Mouse (Mus musculus): ENCODE measurements around the gene Metrn. TPM values are rescaled to one million over a fixed set of nuclear protein-coding genes. Genes with fewer than 3 reads are reported as not detected.

Gene Metrn
- polyA plus RNA-seq, 1 experiment from 2014 or later, result 38.8 TPM

DNA sequence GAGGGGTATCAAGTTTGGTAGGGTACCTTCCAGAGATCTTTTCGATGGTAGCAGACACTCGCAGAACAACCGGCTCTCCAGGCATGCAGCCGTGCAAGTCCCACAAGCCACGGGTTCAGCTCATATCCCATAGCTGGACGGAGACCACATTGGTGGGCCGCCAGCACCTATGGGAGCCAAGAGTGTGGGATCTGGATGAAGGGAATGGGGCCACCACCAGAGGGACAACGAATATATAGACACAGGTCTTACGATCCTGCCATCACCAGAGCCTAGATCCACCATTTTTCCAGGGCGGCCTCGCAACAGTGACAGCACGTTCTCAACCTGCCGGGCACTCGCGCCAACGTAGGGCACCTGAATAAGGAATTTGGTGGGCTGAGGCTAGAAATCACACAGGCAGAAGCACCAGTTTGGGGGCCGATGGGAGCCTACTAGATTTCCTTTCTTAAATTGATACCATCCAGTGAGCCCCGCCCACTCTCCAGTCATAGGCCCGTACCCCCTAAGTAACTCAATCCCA lies 5.6 kb downstream of the Metrn start:
- peak overlapping the region; percentile 96 for H3K4me2 ChIP-seq (ENCODE audit: low read depth)
- 0 out of 2 replicates have a peak, but pooled peaks cover 2% of the 10 kb centered on the region for H3K36me3 ChIP-seq (ENCODE audit: control insufficient read depth, insufficient read depth, low read length)
- peak overlapping the region; percentile 75 for H3K9ac ChIP-seq (ENCODE audit: low read length)
- 31% methylated on average over 19 of the region's 19 CpGs for WGBS
- no peaks in the 10 kb centered on the region for H3K27me3 ChIP-seq (ENCODE audit: control insufficient read depth, insufficient read depth, low read length)
- ATAC-seq (ENCODE audit: insufficient read depth, low FRiP score, low TSS enrichment) (no peak), DNase-seq (ENCODE audit: low spot score) (peak; percentile 56)
- H3K4me1 ChIP-seq (ENCODE audit: control insufficient read depth, insufficient read depth, low read length), result peaks cover 40% of the 10 kb centered on the region
- peak overlapping the region; percentile 56 for H3K4me3 ChIP-seq (ENCODE audit: low read depth, low read length)
- peak overlapping the region; percentile 88 for H3K27ac ChIP-seq (ENCODE audit: low read depth, low read length)
- H3K9me3 ChIP-seq (ENCODE audit: control insufficient read depth, low read length), result no peaks in the 10 kb centered on the region

DNA sequence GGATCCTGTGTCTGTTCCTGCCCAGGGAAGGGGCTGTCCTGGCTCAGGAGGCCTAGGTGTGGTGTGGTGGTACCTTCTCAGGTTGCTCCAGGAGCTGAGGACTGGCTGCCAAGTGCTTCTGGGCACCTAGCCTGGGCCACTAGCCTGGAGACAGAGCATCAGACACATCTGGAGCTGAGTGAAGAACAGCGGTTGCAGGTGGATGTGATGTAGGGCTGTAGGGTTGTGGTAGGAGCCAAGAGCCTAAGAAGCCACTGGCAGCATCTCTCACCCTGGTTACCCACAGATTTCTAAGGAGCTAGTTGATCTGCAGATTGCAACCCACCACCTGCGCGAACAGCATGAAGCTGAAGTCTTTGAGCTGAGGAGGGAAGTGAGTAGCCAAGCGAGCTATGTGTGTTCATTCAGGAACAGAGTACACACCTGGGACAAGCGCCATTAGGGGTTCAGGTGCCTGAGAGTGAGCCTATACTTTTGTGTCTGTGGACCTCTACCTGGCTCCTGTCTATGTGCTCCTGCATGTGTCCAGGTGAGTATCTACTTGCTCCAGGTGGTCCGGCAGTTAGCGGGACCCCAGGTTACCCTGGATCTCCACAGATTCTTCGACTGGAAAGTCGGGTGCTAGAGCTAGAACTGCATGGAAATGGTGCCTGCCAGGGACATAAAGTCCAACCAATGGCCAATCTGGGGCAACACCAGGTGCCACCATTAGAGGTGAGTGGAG lies 10.0 kb downstream of the Metrn start:
- no peak overlapping the region for H3K4me2 ChIP-seq (ENCODE audit: low read depth)
- ATAC-seq (ENCODE audit: insufficient read depth, low FRiP score, low TSS enrichment) (no peak), DNase-seq (ENCODE audit: low spot score) (no peak)
- no peaks in the 10 kb centered on the region for H3K27me3 ChIP-seq (ENCODE audit: control insufficient read depth, insufficient read depth, low read length)
- no peak overlapping the region for H3K9ac ChIP-seq (ENCODE audit: low read length)
- H3K27ac ChIP-seq (ENCODE audit: low read depth, low read length), result no peak overlapping the region
- H3K4me3 ChIP-seq (ENCODE audit: low read depth, low read length), result no peak overlapping the region
- 93% methylated on average over 9 of the region's 9 CpGs for WGBS
- H3K4me1 ChIP-seq (ENCODE audit: control insufficient read depth, insufficient read depth, low read length), result peaks cover 14% of the 10 kb centered on the region
- peaks cover 3% of the 10 kb centered on the region; the same call in 1 of the 2 replicates for H3K36me3 ChIP-seq (ENCODE audit: control insufficient read depth, insufficient read depth, low read length)
- H3K9me3 ChIP-seq (ENCODE audit: control insufficient read depth, low read length), result no peaks in the 10 kb centered on the region

DNA sequence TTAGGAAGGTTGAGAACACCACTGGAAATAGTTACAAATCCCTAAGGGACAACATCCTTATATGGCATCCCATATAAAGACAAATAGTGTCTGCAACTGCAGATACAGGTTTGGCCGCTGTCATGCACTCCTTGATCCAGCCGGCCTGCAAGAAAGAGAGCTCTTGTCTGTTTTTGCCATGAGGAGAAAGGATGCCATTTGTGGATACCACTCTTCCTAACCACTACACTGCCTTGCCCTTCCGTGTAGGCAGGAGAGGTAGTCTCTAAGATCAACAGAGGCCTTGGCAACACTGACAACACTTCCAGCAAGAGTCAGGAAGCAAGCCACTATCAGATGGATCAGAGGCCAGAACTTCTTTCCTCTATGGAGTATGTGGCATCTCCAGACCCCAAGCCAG lies 10.7 kb downstream of the Metrn start, which contains the start of gene Ccdc78:
Gene Ccdc78, plus strand, starts transcription at position 301 of the 400 bp plus-strand sequence.
- H3K36me3 ChIP-seq (ENCODE audit: control insufficient read depth, insufficient read depth, low read length), result peaks cover 3% of the 10 kb centered on the region; the same call in 1 of the 2 replicates
- ATAC-seq (ENCODE audit: insufficient read depth, low FRiP score, low TSS enrichment), result no peak

DNA sequence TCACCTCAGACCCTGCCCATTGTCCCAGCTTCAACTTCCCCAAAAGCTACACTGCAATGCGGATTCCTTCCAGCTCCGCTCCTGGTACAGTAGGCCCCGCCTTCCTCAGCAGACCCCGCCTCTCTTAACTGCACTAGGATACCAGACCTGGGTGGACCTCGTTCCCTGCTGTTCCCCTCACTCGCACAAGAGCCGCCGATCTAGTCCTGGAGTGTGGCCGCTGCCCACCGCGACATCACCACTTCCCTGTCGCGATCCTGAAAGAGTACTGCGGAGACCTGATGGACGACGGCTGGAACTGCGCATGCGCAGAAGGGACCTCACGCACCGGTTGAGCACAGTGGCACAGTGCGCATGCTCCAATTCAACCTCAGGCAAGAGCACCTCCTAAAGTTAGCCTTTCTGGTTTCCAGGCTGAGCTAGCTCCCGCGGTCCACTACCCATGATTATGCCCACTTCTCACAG lies 11.6 kb downstream of the Metrn start, which contains the start of gene Haghl:
Gene Haghl, minus strand, starts transcription at position 393 of the 465 bp plus-strand sequence.
- Histone ChIP-seq H3K4me1 (ENCODE audit: control insufficient read depth, insufficient read depth, low read length) (peaks cover 10% of the 10 kb centered on the region), H3K9me3 (ENCODE audit: control insufficient read depth, low read length) (no peaks in the 10 kb centered on the region), H3K27me3 (ENCODE audit: control insufficient read depth, insufficient read depth, low read length) (no peaks in the 10 kb centered on the region), H3K4me2 (ENCODE audit: low read depth) (peak within 1 kb of the TSS; percentile 86), H3K27ac (ENCODE audit: low read depth, low read length) (peak within 1 kb of the TSS; percentile 83), H3K4me3 (ENCODE audit: low read depth, low read length) (peak within 1 kb of the TSS; percentile 71), H3K36me3 (ENCODE audit: control insufficient read depth, insufficient read depth, low read length) (peaks cover 3% of the 10 kb centered on the region; the same call in 1 of the 2 replicates), H3K9ac (ENCODE audit: low read length) (peak within 1 kb of the TSS; percentile 85)
- DNase-seq (ENCODE audit: low spot score) (peak; percentile 97), ATAC-seq (ENCODE audit: insufficient read depth, low FRiP score, low TSS enrichment) (peak; percentile 77)
- under 1% methylated on average over 23 of the region's 23 CpGs for WGBS

More for the DNA sequence above, 10.7 kb downstream of the Metrn start, which contains the start of gene Ccdc78:
- H3K9me3 ChIP-seq (ENCODE audit: control insufficient read depth, low read length), result no peaks in the 10 kb centered on the region
- peak within 1 kb of the TSS; percentile 83 for H3K27ac ChIP-seq (ENCODE audit: low read depth, low read length)
- H3K4me2 ChIP-seq (ENCODE audit: low read depth), result peak within 1 kb of the TSS; percentile 86
- peak within 1 kb of the TSS; percentile 85 for H3K9ac ChIP-seq (ENCODE audit: low read length)
- no peaks in the 10 kb centered on the region for H3K27me3 ChIP-seq (ENCODE audit: control insufficient read depth, insufficient read depth, low read length)
- WGBS, result 87% methylated on average over 3 of the region's 3 CpGs
- no peak for DNase-seq (ENCODE audit: low spot score)
- H3K4me3 ChIP-seq (ENCODE audit: low read depth, low read length), result peak within 1 kb of the TSS; percentile 71
- H3K4me1 ChIP-seq (ENCODE audit: control insufficient read depth, insufficient read depth, low read length), result peaks cover 12% of the 10 kb centered on the region

DNA sequence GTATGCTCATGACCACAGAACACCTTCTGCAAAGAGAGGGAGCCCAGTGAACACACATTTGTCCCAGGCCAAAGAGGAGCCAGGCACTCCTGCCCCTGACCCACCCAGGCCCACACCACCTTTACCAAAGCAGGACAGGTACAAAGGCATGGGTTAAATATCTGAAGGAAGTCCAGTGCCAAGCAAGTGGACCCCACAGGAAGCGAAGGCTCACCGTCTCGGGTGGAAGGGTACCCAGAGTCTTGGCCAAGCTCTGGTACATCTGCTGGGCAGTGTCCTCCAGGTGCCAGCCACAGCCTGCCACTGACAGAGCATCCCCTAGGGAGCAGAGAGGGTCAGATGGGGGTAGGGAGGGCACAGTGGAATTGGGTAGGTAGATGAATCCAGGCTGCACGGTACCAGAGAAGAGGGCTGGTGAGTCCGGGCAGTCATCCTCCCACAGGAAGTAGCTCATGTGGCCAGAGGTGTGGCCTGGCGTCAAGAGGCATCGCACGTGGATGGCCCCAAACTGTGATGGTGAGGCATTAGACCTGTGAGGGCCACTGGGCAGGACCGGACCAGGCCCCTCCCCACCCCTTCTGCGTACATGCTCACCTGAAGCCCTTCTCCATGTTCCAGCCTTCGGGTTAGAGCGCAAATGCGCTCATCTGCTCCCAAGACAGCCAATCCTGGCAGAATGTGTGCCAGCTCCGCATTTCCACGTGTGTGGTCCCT lies 12.9 kb downstream of the Metrn start:
- H3K4me3 ChIP-seq (ENCODE audit: low read depth, low read length), result peak overlapping the region; percentile 71
- peaks cover 10% of the 10 kb centered on the region for H3K4me1 ChIP-seq (ENCODE audit: control insufficient read depth, insufficient read depth, low read length)
- peak overlapping the region; percentile 85; the same call in 1 of the 2 replicates for H3K9ac ChIP-seq (ENCODE audit: low read length)
- no peak for ATAC-seq (ENCODE audit: insufficient read depth, low FRiP score, low TSS enrichment)
- H3K27ac ChIP-seq (ENCODE audit: low read depth, low read length), result no peak overlapping the region
- 82% methylated on average over 15 of the region's 15 CpGs for WGBS
- peaks cover 3% of the 10 kb centered on the region; the same call in 1 of the 2 replicates for H3K36me3 ChIP-seq (ENCODE audit: control insufficient read depth, insufficient read depth, low read length)
- no peaks in the 10 kb centered on the region for H3K27me3 ChIP-seq (ENCODE audit: control insufficient read depth, insufficient read depth, low read length)
- peak overlapping the region; percentile 86 for H3K4me2 ChIP-seq (ENCODE audit: low read depth)
- no peak for DNase-seq (ENCODE audit: low spot score)
- H3K9me3 ChIP-seq (ENCODE audit: control insufficient read depth, low read length), result no peaks in the 10 kb centered on the region

DNA sequence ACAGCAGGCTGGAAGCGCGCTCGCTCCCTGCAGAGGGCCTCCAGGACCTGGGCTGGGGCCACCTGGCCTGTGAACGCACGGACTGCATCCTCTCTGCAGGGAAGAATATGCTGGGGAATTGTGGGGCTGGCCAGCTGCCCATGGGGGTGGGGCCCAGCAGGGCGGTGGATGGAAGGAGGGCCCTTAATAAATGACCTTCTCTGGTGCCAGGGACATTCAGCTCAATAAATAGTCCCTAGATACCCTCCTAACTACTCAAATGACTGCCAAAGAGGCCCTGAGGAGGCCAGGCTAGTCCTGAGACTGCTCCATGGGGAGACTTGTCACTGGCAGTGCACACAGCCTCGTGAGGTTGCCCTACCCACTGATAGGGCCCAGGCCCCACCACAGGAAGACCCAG lies 13.8 kb downstream of the Metrn start:
- Histone ChIP-seq H3K4me1 (ENCODE audit: control insufficient read depth, insufficient read depth, low read length) (peaks cover 10% of the 10 kb centered on the region), H3K9me3 (ENCODE audit: control insufficient read depth, low read length) (no peaks in the 10 kb centered on the region), H3K4me3 (ENCODE audit: low read depth, low read length) (no peak overlapping the region), H3K36me3 (ENCODE audit: control insufficient read depth, insufficient read depth, low read length) (peaks cover 3% of the 10 kb centered on the region; the same call in 1 of the 2 replicates), H3K27ac (ENCODE audit: low read depth, low read length) (no peak overlapping the region), H3K4me2 (ENCODE audit: low read depth) (no peak overlapping the region), H3K9ac (ENCODE audit: low read length) (no peak overlapping the region; the same call in 1 of the 2 replicates), H3K27me3 (ENCODE audit: control insufficient read depth, insufficient read depth, low read length) (no peaks in the 10 kb centered on the region)
- WGBS, result 71% methylated on average over 7 of the region's 7 CpGs
- DNase-seq (ENCODE audit: low spot score), result no peak
- ATAC-seq (ENCODE audit: insufficient read depth, low FRiP score, low TSS enrichment), result no peak

DNA sequence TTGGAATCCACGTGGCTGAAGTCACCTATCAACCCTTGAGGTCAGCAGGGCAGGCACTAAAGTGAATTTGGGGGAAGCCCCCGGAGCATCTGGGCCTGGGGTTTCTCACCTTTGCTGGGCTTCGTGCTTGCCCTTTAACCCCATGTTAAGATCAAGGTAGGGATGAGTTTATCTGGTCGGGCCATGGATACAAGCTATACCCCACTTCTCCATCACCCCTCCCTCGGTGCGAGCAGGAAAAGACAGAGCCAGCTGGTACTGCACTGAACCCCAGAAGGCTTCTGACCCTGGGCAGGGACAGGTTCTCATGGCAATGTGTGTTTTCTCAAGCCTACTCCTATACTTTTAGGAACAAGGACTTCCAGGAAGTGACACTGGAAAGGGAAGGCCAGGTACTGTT lies 15.6 kb downstream of the Metrn start:
- DNase-seq (ENCODE audit: low spot score), result no peak
- Histone ChIP-seq H3K4me1 (ENCODE audit: control insufficient read depth, insufficient read depth, low read length) (peaks cover 10% of the 10 kb centered on the region), H3K9ac (ENCODE audit: low read length) (no peak overlapping the region), H3K4me2 (ENCODE audit: low read depth) (no peak overlapping the region), H3K9me3 (ENCODE audit: control insufficient read depth, low read length) (no peaks in the 10 kb centered on the region), H3K36me3 (ENCODE audit: control insufficient read depth, insufficient read depth, low read length) (peaks cover 3% of the 10 kb centered on the region; the same call in 1 of the 2 replicates), H3K4me3 (ENCODE audit: low read depth, low read length) (no peak overlapping the region), H3K27me3 (ENCODE audit: control insufficient read depth, insufficient read depth, low read length) (no peaks in the 10 kb centered on the region), H3K27ac (ENCODE audit: low read depth, low read length) (no peak overlapping the region)
- WGBS, result 74% methylated on average over 6 of the region's 6 CpGs
- ATAC-seq (ENCODE audit: insufficient read depth, low FRiP score, low TSS enrichment), result no peak

DNA sequence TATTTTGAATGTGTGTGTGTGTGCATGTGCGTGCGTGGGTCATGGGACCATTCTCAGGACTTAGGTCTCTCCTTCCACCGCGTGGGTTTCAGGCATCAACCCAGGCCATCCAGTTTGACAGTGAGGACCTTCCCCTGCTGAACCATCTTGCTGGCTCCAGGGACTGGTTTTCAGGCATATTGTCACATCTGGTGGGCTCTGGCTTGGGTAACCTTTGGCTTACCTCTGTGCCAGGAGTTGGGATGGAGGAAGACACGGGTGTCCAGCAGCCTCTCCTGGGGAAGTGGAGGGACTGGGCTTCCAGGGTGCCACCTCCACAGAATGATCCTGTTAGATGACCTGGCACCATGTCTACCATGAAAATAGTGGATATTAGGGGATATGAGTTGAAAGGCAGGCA lies 19.0 kb downstream of the Metrn start:
- Histone ChIP-seq H3K36me3 (ENCODE audit: control insufficient read depth, insufficient read depth, low read length) (no peaks in the 10 kb centered on the region; the same call in 1 of the 2 replicates), H3K4me1 (ENCODE audit: control insufficient read depth, insufficient read depth, low read length) (peaks cover 9% of the 10 kb centered on the region), H3K9ac (ENCODE audit: low read length) (no peak overlapping the region), H3K4me2 (ENCODE audit: low read depth) (no peak overlapping the region), H3K27ac (ENCODE audit: low read depth, low read length) (no peak overlapping the region), H3K4me3 (ENCODE audit: low read depth, low read length) (no peak overlapping the region), H3K9me3 (ENCODE audit: control insufficient read depth, low read length) (no peaks in the 10 kb centered on the region), H3K27me3 (ENCODE audit: control insufficient read depth, insufficient read depth, low read length) (no peaks in the 10 kb centered on the region)
- ATAC-seq (ENCODE audit: insufficient read depth, low FRiP score, low TSS enrichment) (no peak), DNase-seq (ENCODE audit: low spot score) (no peak)
- WGBS, result 88% methylated on average over 5 of the region's 5 CpGs
